Mouse (Mus musculus): ENCODE data around the gene 1110017D15Rik. TPM values are rescaled to one million over a fixed set of nuclear protein-coding genes. Genes with fewer than 3 reads are reported as not detected.
A peak's percentile ranks its signal among the peaks of the same experiment; 100 is the strongest.

Gene 1110017D15Rik
- total RNA-seq, 4 experiments from 2014 or later: 2.7 to 5.7 (median 4.3) TPM

DNA sequence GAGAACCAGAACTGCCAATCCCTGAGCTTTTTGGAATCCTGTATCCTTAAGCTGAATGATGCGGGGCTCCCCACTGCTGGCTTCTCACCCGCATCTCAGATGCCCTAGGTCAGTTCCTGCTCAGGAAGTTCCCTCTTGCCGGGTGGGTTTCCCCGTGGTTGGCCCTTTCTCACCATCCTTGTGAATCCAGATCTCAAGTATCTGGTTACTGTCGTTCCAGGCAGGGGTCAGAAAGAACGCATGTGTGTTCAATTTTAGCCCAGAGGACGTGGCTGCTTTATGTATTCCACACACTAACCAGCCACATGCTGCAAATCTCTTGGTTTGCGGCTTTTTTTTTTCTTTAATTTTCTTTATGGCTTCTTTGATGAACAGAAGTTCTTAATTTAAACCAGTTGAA lies 3.4 kb downstream of the 1110017D15Rik start:
- no peak for DNase-seq (ENCODE audit: low spot score in 2 of 2)

GRCm38 (mm10) chr4:41513309-41513708 lies 3.8 kb downstream of the 1110017D15Rik start:
- DNase-seq (ENCODE audit: low spot score in 2 of 2): no peak

DNA sequence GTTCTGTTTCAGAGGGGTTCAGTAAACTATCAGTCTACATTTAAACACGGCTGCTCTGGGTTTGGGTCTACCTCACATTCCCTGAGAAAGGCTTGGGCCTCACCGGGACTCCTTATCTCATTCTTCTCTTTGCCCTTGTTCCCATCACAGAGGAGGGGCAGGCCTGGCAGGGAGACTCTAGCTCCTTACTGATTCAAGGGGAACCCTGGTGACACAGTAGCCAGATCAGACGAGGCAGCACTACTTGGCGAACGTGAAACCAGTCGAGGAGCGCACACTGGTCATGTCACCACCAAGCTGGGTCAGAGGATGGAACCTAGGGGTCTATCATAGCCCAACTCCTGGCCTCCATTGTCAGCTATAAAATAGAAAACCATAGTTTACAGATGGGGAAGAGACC lies 9.1 kb downstream of the 1110017D15Rik start:
- DNase-seq (ENCODE audit: low spot score in 2 of 2): no peak

- DNase-seq (ENCODE audit: low spot score in 2 of 2): no peak
Measured at GRCm38 (mm10) chr4:41507326-41507924, 9.7 kb downstream of the 1110017D15Rik start.

GRCm38 (mm10) chr4:41506906-41507305 lies 10.2 kb downstream of the 1110017D15Rik start:
- DNase-seq (ENCODE audit: low spot score in 2 of 2): peak; percentile 78

DNA sequence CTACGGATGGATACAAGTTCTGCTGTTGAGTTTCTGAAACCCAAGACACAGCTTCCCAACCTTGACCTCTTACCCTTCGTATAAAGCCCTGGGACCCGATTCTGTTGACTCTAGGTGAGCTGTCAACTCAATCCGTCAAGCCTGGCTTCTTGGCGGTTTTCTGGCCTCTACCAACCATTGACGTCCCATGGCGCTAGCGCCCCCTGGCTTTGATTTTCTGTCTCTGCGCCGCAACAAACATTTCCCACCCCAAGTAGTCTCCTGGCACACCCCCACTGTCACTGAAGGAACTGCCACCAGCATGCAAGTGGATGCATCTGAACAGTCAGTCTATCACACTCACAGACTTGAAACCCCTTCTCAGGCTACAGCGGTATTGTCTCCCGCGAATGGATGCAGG lies 11.0 kb downstream of the 1110017D15Rik start:
- no peak for DNase-seq (ENCODE audit: low spot score in 2 of 2)

DNA sequence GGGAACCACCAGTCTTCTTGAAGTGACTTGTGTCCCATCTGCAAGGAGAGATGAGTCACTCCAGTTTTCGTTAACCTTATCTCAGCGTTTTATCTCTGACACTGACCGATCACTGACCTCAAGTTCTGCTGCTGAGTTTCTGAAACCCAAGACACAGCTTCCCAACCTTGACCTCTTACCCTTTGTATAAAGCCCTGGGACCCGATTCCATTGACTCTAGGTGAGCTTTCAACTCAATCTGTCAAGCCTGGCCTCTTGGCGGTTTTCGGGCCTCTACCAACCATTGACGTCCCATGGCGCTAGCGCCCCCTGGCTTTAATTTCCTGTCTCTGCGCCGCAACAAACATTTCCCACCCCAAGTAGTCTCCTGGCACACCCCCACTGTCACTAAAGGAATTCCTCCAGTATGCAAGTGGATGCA lies 12.0 kb downstream of the 1110017D15Rik start:
- no peak for DNase-seq (ENCODE audit: low spot score in 2 of 2)

DNA sequence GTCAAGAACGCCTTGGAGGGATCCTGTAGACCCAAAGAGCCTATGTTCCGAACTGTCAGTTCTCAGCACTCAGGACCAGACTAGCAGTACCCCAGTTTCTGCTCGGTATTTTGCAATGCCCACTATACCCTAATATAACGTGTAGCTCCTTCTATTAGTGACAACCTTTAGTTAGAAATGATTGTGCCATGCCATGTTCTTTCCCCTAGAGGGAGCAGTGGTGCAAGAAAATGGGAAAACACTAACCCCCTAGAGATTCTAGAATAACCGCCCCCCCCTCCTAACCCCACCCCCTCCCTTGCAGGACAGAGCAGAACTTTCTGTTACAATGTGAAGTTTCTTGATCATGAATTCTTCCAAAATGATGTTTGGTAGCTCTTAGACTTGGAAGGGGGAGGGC lies 12.8 kb downstream of the 1110017D15Rik start:
- no peak for DNase-seq (ENCODE audit: low spot score in 2 of 2)

DNA sequence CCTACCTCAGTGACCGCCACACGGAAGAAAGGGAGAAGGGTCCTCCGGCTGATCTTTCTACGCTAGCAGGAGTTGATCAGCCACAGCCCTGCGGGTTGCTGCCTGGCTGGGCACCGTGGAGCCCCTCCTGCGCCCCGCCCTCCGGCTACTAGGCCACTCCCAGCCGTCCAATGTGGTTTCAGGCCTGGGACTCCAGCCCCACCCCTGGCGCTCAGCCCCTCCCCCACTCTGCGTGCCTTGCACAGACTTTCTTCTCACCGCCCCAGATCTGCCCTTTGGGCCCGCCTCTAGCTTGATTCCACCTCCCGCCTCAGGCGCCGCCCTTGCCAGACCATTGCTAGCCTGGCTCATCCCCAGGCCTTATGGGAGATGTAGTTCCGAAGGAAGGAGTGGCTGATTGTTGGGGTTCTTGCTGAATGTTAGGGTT lies 14.1 kb downstream of the 1110017D15Rik start, which contains the start of gene AI464131:
TSS of gene AI464131 (minus strand) at position 91 of the 427 bp plus-strand sequence.
- peak; percentile 78 to 95 for DNase-seq (ENCODE audit: low spot score in 2 of 2)

- no peak for DNase-seq (ENCODE audit: low spot score in 2 of 2)
Measured at GRCm38 (mm10) chr4:41502171-41502940, 14.8 kb downstream of the 1110017D15Rik start.

- no peak for DNase-seq (ENCODE audit: low spot score in 2 of 2)
Measured at GRCm38 (mm10) chr4:41500787-41501186, 16.3 kb downstream of the 1110017D15Rik start.

GRCm38 (mm10) chr4:41499619-41500018 lies 17.5 kb downstream of the 1110017D15Rik start:
- no peak for DNase-seq (ENCODE audit: low spot score in 2 of 2)

GRCm38 (mm10) chr4:41498921-41499391 lies 18.2 kb downstream of the 1110017D15Rik start:
- no peak for DNase-seq (ENCODE audit: low spot score in 2 of 2)

DNA sequence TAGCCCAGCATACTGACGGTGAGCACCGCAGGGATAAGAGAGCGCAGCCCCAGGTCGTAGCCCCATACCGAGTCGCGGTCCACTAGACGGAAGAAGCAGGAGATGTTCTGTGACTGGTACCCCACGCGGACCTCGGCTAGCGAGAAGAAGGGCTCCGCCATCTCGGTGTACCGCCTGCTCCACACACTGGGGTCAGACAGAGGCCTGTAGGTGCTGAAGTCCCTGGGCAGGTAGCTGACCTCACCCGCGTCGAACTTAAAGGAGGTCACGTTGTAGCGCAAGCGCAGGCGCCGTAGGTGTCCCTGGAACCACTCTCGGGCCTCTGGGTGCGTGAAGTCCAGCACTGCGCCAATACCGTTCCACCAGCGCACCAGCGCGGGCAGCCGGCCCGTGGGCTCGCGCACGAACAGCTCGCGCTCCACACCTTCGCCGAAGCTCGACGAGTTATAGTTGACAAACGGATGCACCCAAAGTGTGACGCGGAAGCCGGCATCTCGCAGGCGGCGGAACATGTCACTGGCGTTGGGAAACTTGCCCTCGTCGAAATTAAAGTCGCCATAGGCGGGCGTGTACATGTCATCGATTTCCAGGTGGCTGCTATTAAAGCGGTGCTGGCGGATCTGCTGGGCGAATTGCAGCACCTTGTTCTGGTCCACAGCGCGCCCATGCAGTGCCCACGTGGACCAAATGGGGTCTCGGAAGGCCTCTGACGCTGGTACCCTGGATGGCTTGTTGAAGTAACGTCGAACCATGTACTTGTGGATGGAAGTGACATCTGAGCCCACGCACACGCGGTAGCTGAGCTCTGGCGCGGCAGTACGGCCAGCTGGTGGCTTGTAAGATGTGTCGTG lies 18.9 kb downstream of the 1110017D15Rik start:
- DNase-seq (ENCODE audit: low spot score in 2 of 2): no peak

DNA sequence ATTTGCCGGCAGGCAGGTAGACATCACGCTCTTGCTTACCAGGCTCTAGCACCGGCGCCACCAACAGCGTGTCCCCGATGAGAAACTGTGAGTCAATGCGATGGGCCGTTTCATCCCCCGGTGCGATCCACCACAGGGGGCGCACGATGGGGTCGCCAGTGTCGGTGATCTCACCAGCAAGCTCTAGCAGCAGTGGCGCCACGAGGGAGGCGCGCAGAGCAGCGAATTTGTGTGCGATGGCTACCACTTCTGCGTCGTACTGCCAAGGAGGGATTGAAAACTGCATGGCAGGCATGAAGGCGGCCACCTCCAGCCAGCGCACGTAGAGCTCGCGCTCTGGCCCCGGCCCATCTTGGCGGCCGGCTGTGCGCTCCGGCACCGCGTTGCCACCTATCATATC lies 19.6 kb downstream of the 1110017D15Rik start:
- no peak for DNase-seq (ENCODE audit: low spot score in 2 of 2)

DNA sequence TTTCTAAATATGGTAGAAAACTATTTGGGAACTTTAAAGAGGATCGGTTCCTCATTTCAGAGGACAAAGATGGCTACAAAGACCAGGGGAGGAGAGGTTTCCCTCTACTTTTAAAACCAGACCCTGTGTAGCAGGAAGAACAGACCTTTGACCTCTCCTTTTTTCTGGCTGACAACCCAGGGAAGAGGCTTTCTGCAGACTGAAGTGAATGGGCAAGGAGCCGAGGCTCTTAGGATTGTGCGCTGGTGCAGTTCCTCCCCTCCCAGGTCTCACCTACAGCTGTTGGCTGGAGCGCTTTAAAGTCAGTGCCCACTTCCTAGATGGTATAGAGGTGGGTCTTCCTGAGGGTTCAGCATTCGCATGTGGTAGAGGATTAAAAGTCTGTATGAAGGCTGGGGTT lies 20.1 kb downstream of the 1110017D15Rik start:
- DNase-seq (ENCODE audit: low spot score in 2 of 2): no peak

DNA sequence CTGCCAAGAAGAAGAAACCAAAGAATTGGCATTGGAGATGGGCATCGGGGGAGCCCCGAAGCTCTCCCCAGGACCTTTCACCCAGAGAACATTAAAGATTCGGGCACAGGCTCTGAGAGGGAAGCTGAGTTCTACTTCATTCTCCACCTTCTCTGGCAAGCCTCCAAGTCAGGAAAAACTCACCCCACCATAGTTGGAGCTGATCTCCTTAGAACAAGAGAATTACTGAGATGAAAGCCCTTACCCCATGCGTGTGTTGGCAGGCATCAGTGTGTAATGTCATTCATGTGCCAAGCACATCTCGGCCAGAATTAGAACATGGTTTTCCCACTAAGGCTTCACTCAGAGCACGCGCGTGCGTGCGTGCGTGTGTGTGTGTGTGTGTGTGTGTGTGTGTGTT lies 21.3 kb downstream of the 1110017D15Rik start:
- DNase-seq (ENCODE audit: low spot score in 2 of 2): peak in 1 of 2 experiments; percentile 61

DNA sequence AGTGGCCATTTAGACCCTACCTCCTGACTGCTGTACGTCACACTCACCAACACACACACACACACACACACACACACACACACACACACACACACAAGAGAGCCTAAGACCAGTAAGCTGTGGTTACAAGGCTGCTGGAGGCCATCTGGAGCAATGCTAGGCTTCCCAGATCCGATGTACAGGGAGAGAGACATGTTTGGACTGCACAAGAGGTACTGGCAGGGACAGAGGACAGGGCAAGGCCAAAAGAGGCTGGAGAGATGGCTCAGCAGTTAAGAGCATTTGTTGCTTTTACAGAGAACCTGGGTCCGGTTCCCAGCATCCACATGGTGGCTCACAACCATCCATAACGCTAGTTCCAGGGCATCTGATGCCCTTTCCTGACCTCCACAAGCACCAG lies 22.1 kb downstream of the 1110017D15Rik start:
- no peak for DNase-seq (ENCODE audit: low spot score in 2 of 2)

DNA sequence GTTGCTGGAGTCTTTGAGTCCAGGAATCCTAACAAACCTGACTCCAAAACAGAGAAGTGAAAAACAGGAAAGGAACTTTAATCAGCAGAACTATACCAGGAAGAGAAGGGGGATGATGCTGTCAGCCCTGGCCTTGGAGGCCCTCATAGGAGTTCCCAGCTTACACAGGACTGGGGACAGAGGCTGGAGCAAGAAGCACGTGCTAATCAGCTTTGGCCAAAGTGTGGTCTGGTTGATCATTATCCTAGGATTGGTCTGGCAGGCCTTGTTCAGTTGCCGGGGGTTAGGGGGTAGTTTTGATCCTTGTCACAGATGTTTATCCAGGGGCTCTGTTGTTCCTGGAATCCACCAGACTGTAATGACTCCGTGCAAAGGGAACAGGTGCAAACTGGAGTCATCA lies 22.8 kb downstream of the 1110017D15Rik start:
- no peak for DNase-seq (ENCODE audit: low spot score in 2 of 2)

DNA sequence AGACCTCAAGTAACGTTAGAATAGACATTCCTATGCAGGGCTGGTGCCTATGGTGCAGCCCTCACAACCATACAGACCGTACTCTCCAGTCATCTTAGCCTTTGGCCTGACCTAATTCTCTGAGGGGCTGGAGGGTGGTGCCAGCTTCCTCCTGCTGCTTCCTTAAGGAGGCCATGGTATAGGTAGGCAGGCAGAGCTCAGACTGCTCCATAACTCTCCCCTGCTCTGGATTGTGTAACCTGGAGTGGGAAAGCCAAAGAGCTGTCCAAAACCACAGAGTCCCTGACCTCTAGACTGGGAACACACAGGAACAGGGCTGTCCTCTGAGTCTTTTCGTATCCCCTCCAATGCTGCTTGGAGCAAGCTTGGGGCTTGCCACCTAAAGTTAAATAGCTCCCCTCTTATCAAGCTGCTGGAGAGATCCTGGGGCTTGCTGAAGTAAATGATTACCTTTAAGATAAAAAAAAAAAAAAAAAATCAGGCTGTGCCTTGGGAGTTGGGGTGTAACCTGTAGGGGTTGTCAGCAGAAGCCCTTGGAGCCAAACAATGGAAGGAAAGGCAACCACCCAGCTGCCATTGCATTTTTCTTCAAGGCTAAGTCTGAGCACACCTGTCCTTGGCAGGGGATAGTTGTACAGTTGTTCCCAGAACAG lies 23.5 kb downstream of the 1110017D15Rik start:
- DNase-seq (ENCODE audit: low spot score in 2 of 2): no peak

GRCm38 (mm10) chr4:41492951-41493350 lies 24.2 kb downstream of the 1110017D15Rik start:
- DNase-seq (ENCODE audit: low spot score in 2 of 2): no peak
